Mouse (Mus musculus) mouse trophoblast stem cell (cell line): ENCODE results near the gene Spata7.
"Not testable (repeated sequence)": the region's sequence is repeated elsewhere in the genome, so short reads cannot be mapped to it uniquely, and the experiment has no call there.

ENCODE experiments used
- in situ Hi-C, 2 experiments: fragments of 300-500 bp; cut with MseI, MboI; formaldehyde crosslinking; loops; 2 replicates in 1 of 2; 3 replicates in 1 of 2; pipeline ENCODE4 v1.15.1; 2025

Spata7 gene

DNA sequence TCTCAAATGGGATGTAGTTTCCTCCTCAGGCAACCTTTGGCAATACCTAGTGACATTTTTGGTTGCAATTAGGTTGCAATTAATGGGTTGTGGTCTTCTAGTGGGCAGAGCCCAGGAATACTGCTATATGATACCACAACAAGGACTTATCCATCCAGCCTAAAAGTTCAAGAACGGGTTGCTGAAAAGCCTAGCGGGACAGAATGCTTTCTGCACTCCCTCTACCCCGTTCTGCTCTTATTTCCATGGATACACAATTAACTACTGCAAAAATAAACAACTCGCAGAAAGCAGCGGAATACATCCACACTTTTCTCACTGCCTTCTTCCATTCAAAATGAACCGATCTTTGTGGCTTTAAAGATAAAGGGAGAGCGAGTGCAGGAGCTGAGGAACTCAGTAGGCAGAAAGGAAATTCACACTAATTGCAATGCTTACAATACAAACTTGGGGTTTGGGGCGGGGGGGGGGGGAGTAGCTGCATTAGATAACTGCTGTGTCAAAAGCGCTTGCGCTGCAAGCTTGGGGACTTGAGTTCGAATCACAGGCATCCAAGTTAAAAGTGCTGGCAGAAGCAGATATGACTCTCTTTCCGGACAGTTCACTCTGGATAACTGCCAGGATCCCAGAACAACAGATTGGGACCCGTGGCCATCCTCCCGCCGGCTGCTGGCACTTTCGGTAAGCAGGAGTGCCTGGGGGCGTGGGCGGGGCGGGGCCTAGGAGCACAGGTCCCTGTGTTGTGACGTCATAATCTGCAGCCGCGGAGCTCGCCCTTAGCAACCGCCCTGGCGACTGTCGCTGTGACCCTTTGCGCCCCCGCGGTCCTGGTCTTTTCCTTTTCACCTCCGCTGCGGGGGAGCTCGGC is at the start of gene Spata7:
Gene Spata7, plus strand, starts transcription at position 766 of the 868 bp plus-strand sequence.
- in situ Hi-C loops = no loop called here

GRCm38 (mm10) chr12:98585302-98585701 is 42.7 kb upstream of the Spata7 start:
- in situ Hi-C loops = loop anchor here in 1 of 2 experiments (5.0 kb wide), 1 partner anchor 128 kb away; no protein-coding TSS in a partner anchor

DNA sequence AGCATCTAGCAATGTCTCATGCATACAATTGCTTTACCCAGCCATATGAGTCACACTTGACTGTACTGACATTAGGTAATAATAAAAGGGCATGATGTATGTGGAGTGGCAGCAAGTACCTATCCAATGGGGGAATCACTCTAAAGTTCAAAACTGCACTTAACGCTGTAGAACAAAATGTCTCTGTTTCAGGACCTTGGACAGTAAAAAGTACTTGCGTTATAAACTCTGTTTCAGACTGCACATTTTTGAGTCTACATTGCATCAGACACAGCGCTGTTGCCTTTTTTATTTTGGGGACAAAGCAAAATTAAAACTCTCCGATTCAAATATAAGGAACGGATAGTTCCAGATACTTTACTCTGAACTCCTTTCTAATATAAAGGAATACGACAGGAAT is 39.4 kb upstream of the Spata7 start:
- in situ Hi-C loops = loop anchor here in 1 of 2 experiments (5.0 kb wide), 1 partner anchor 131 kb away; no protein-coding TSS in a partner anchor

- in situ Hi-C loops = loop anchor here in 1 of 2 experiments (10.0 kb wide), 1 partner anchor 136 kb away; no protein-coding TSS in a partner anchor
Measured at GRCm38 (mm10) chr12:98591016-98591415, 36.9 kb upstream of the Spata7 start.

- in situ Hi-C loops = no loop called here
Measured at GRCm38 (mm10) chr12:98600861-98601260, 27.1 kb upstream of the Spata7 start.

- in situ Hi-C loops = no loop called here
Measured at GRCm38 (mm10) chr12:98602114-98602513, 25.8 kb upstream of the Spata7 start.

GRCm38 (mm10) chr12:98605264-98605663 is 22.7 kb upstream of the Spata7 start:
- in situ Hi-C loops = no loop called here

DNA sequence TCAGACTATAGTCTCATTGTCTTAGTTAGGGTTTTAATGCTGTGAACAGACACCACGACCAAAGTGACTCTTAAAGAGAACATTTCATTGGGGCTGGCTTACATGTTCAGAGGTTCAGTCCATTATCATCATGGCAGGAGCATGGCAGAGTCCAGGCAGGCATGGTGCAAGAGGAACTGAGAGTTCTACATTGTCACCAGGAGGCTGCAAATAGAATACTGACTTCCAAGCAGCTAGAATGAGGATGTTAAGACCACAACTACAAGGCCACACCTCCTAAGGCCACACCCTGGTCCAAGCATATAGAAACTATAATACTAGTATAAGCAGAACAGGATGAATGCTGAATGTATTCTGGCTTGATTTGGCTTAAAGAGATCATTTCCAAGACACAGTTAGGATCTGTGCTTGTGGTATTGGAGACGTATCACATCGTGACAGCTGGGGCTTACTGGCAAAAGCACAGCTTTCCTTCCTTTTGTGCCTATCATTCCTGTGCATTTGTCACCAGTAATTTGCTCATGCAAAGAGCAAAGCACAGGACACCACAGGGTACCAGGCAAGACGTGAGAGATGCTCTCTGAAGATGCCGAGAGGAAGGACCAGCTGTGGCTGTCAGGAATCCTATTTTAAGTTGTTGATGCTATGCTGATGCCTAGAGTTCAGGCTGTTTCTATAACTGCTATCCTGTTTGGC is 21.2 kb upstream of the Spata7 start:
- in situ Hi-C loops = no loop called here

GRCm38 (mm10) chr12:98610341-98610740 is 17.6 kb upstream of the Spata7 start:
- in situ Hi-C loops = no loop called here

DNA sequence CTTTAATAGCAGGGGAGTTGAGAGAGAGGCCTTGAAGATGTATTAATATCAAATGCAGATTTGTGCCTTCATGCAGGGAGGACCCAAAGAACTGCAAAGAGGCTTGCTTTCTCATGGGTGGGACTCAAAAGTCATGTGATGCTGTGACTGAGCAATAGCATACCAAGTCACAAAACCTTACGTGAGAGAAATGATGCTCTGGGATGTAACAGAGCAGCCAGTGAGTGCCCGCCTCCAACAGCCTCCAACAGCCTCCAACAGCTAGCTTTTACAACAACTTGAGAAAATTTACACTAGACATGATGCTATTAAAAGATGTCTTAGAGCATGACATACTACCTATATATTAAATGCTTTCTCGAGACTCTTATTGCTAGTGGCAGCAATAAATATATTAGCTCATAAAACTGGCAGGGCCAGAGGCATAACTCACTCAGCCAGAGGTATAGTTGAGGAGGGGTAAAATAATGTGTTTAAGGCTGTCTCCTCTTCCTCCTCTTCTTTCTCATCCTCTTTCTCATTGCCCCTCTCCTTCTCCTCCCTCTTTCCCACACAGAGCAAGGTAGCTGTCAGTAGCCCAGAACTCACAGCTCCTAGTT is 12.9 kb upstream of the Spata7 start:
- in situ Hi-C loops = no loop called here

DNA sequence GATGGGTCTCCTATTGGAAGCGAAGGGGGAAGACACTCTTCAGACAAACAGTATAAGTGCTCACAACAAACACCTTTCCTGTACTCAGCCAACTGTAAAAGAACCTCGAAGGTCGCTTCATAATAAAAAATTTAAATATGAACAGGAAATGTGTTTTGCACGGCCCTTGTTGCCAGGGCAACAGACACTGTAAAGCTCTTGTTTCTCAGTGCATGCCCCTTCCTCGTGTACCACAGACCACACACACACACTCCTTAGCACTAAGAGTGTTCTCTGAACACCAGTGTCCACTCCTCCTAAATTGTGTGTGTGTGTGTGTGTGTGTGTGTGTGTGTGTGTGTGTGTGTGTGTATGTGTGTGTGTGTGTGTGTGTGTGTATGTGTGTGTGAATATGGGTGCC is 12.2 kb upstream of the Spata7 start:
- in situ Hi-C loops = no loop called here

DNA sequence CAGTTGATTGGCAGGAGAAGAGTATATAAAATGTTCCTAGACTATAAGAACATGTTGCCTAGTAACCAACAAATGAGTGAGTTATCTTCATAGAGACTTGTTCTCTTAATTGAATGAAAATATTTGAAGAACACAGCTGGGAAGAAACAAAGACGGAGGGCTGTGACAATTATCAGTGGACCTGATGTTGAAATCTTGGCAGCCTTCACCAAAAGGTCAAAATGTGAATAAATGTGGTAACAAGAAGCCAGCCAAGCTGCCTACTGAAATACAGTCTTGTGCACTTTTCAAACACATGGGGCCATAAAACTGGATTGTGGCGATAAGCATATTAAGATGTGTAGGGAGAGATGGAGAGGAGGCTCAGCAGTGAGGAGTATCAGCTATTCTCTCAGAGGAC is 8.5 kb upstream of the Spata7 start:
- in situ Hi-C loops = no loop called here

GRCm38 (mm10) chr12:98620922-98621321 is 7.0 kb upstream of the Spata7 start:
- in situ Hi-C loops = not testable (repeated sequence)

DNA sequence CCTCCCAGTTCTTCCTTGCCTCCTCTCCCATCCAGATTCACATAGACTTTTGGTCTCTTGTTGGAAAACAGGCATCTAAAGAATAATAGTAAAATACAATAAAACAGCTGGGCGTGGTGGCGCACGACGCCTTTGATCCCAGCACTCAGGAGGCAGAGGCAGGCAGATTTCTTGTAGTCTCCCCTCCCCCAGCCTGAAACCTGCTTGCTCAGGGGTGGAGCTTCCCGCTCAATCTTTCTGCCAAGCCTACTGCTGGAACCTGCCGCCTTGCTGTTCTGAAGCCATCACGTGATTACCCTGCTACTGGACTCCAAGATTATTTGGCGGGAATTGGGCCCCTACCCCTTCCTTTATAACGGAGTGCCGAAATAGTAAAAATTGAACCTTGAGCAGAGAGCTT is 4.7 kb upstream of the Spata7 start:
- in situ Hi-C loops = not testable (repeated sequence)

GRCm38 (mm10) chr12:98628260-98628970 is 458 bp downstream of the Spata7 start:
- in situ Hi-C loops = no loop called here

DNA sequence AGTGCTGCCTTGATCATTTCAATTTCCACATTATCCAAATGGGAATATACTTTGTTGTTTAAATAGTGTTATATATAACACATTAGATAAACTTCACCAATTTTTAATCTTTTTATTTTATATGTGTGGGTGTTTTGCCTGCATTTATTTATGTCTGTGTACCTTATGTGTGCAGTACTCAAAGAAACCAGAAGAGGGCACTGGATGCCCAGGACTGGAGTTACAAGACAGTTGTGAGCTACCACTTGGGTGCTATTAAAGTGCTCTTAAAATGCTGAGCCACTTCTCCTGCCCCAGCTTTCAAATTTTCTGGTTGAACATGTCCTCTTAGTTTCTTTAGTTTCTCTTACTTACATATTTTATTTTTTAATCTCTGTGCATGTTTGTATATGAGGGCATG is 16.9 kb downstream of the Spata7 start:
- in situ Hi-C loops = no loop called here

- in situ Hi-C loops = no loop called here
Measured at GRCm38 (mm10) chr12:98656873-98657272, 28.9 kb downstream of the Spata7 start.

- in situ Hi-C loops = no loop called here
Measured at GRCm38 (mm10) chr12:98662617-98663016, 34.7 kb downstream of the Spata7 start.

GRCm38 (mm10) chr12:98668132-98668814 is 40.3 kb downstream of the Spata7 start:
- in situ Hi-C loops = no loop called here

DNA sequence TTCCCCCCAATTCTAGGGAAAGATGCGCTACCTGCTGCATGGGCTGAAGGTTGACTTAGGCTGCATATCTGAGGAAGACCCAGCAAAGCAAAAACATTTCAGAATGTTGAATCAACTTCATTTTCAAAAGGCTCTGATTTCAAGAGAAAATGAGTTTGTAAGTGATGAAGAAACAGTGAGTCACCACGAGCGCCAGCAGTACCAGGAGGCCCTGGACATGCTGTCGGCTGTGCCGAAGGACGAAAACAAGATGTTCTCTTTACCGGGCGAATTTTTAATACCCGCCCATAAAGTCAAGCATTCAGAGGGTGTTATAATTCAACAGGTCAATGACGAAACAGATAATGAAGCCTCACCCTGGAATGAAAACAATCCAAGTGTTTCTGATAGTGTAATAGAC is 41.1 kb downstream of the Spata7 start:
- in situ Hi-C loops = no loop called here

GRCm38 (mm10) chr12:98669864-98670263 is 41.9 kb downstream of the Spata7 start:
- in situ Hi-C loops = no loop called here
